11 mouse cellular contexts compared by ENCODE assay signal in the genomic region with DNA sequence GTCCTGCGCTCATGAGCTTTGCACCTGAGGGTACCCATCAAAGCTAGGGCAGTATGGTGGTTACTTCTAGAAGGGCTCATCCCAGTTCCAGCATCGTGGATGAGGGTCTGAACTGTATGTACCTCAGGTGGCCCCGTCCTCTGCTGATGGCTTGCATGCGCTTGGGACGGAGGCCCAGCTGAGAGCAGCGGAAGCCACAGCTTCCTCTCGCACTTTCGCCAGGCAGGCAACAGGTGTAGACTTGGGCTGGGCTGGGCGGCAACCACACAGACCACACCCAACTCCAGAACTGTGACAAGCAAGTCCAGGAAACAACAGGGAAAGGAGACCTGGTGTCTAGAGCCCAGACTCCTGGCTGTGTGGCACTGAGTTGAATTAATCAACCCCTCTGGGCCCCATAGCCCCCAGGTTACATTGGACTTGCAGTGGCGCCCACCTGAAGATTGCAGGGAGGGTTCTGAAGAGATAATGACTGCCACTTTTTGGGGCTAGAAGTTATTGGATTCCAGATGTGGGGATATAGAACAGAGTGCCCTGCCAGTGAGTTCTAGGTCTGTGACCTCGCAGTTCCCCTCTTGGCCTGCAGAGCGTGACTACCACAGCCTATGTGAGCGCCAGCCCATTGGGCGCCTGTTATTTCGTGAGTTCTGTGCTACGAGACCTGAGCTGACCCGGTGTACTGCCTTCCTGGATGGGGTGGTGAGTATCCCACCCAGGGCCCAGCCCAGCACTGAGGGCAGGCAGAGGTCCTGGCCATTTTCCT. TPM values are rescaled to one million over a fixed set of nuclear protein-coding genes. Genes with fewer than 3 reads are reported as not detected.
A peak's percentile ranks its signal among the peaks of the same experiment; 100 is the strongest.
DNase-seq lines count a peak whose midpoint lies in the region; TF ChIP-seq lines count a peak whose summit lies in the region.
"Had no signal": no experiment of that assay in that cellular context is flagged by ENCODE, and none has a peak within 500 bp of the region (broad histone marks: within the 10 kb centered on the region; RNA-seq: fewer than 3 reads in every experiment).

No protein-coding gene starts in this region.

- peak; percentile 42 for DNase-seq in gastrocnemius, adult 2 months
- DNase-seq in gastrocnemius, postnatal 25 days, result no peak
- peak; percentile 76 to 77 for DNase-seq in spleen, adult 18-20 months
- no peak for DNase-seq in spleen, adult 12 weeks (ENCODE audit: low spot score)
- peak; percentile 72 for DNase-seq in thymus, postnatal 4 days
- no peak for DNase-seq in frontal cortex, postnatal 36 days (ENCODE audit: low spot score in 2 of 2)
- no peak for DNase-seq in adrenal gland, adult 8-10 months

- peak; percentile 40 for TF ChIP-seq CTCF in gastrocnemius, adult 2 months (IDR thresholded peaks at IDR 0.05)

- no peaks in the 10 kb centered on the region for H3K27me3 ChIP-seq in megakaryocyte, embryonic 14.5 days (replicated peaks)

- H3K4me1 ChIP-seq in megakaryocyte, embryonic 14.5 days, result peaks cover 70% of the 10 kb centered on the region

- peak overlapping the region; percentile 89 for H3K27ac ChIP-seq in gastrocnemius, adult 2 months
- H3K27ac ChIP-seq: hindbrain, embryonic 10.5 days had no signal

- no peaks in the 10 kb centered on the region for H3K9me3 ChIP-seq in megakaryocyte, embryonic 14.5 days
- H3K9me3 ChIP-seq: hindbrain, embryonic 10.5 days had no signal

- intact Hi-C loops in gastrocnemius, adult 2 months (cut with DNase I), result loop anchor here (2.0 kb wide), 2 partner anchors 19 to 63 kb away; a partner anchor contains a TSS

- H3K36me3 ChIP-seq in megakaryocyte, embryonic 14.5 days (replicated peaks; ENCODE audit: low read length), result peaks cover 72% of the 10 kb centered on the region

- H3K4me3 ChIP-seq in gastrocnemius, adult 2 months, result peak overlapping the region; percentile 43
- H3K4me3 ChIP-seq in megakaryocyte, embryonic 14.5 days (replicated peaks), result peak overlapping the region; percentile 21
- H3K4me3 ChIP-seq: hindbrain, embryonic 10.5 days had no signal

RNA-seq across cellular contexts. Expression of a gene that starts 5.0 kb away (rescaled TPM):
- 1 to 10 TPM; 9.6 to 10.0 TPM for total RNA-seq in gastrocnemius, adult 2 months (2021)
- total RNA-seq in gastrocnemius, postnatal 25 days (2021), result 10 to 100 TPM in 1 of 2 experiments, 1 to 10 TPM in 1; 9.3 to 10.2 TPM
- 33.8 and 54.2 TPM in 2 replicates for polyA plus RNA-seq in megakaryocyte, embryonic 14.5 days (2012; ENCODE audit: insufficient read depth, low replicate concordance)
- 10 to 100 TPM; 36.0 to 55.3 (median 48.6) TPM for total RNA-seq in adrenal gland, adult 8-10 months (2022)

RNA-seq across cellular contexts. Expression of a gene that starts 14.2 kb away (rescaled TPM):
- under 1 TPM; 0.18 to 0.22 TPM for total RNA-seq in gastrocnemius, adult 2 months (2021)
- under 1 TPM; 0.51 to 0.79 TPM for total RNA-seq in gastrocnemius, postnatal 25 days (2021)
- polyA plus RNA-seq in megakaryocyte, embryonic 14.5 days (2012; ENCODE audit: insufficient read depth, low replicate concordance), result 5.3 and 21.1 TPM in 2 replicates
- total RNA-seq in adrenal gland, adult 8-10 months (2022), result 1 to 10 TPM; 2.3 to 4.3 (median 3.7) TPM

RNA-seq across cellular contexts. Expression of a gene that starts 23.3 kb away (rescaled TPM):
- total RNA-seq in gastrocnemius, adult 2 months (2021), result not detected
- not detected for total RNA-seq in gastrocnemius, postnatal 25 days (2021)
- 0.54 TPM in 1 of 2 replicates, not detected in the other for polyA plus RNA-seq in megakaryocyte, embryonic 14.5 days (2012; ENCODE audit: insufficient read depth, low replicate concordance)
- total RNA-seq in adrenal gland, adult 8-10 months (2022), result under 1 TPM in 3 of 4 experiments, not detected in 1; 0.17 to 0.71 (median 0.43) TPM
- polyA plus RNA-seq: embryonic facial prominence, embryonic 14.5 days had no signal

RNA-seq across cellular contexts. Expression of a gene that starts 34.8 kb away (rescaled TPM):
- total RNA-seq in gastrocnemius, adult 2 months (2021), result not detected
- total RNA-seq in gastrocnemius, postnatal 25 days (2021), result not detected
- not detected in 2 replicates for polyA plus RNA-seq in megakaryocyte, embryonic 14.5 days (2012; ENCODE audit: insufficient read depth, low replicate concordance)
- total RNA-seq in adrenal gland, adult 8-10 months (2022), result not detected
- total RNA-seq: left cerebral cortex, adult 18-20 months had no signal
- polyA plus RNA-seq: hindbrain, embryonic 10.5 days had no signal

RNA-seq across cellular contexts. Expression of a gene that starts 38.1 kb away (rescaled TPM):
- 1 to 10 TPM; 4.9 to 7.7 TPM for total RNA-seq in gastrocnemius, adult 2 months (2021)
- total RNA-seq in gastrocnemius, postnatal 25 days (2021), result 10 to 100 TPM; 10.3 to 16.1 TPM
- 1.8 and 5.0 TPM in 2 replicates for polyA plus RNA-seq in megakaryocyte, embryonic 14.5 days (2012; ENCODE audit: insufficient read depth, low replicate concordance)
- total RNA-seq in adrenal gland, adult 8-10 months (2022), result 10 to 100 TPM; 13.6 to 33.8 (median 24.0) TPM

Comparison
In these comparisons a context has a peak if more than half of its experiments do, and no peak if none do; other contexts are left out.
1. DNase-seq: peak in gastrocnemius, adult 2 months (single experiment), spleen, adult 18-20 months (2 of 2) and thymus, postnatal 4 days (single experiment); none in gastrocnemius, postnatal 25 days (single experiment), spleen, adult 12 weeks (single experiment), frontal cortex, postnatal 36 days (0 of 2) and adrenal gland, adult 8-10 months (single experiment).